Mouse (Mus musculus): ENCODE measurements around the gene Lama5.

Lama5 gene

DNA sequence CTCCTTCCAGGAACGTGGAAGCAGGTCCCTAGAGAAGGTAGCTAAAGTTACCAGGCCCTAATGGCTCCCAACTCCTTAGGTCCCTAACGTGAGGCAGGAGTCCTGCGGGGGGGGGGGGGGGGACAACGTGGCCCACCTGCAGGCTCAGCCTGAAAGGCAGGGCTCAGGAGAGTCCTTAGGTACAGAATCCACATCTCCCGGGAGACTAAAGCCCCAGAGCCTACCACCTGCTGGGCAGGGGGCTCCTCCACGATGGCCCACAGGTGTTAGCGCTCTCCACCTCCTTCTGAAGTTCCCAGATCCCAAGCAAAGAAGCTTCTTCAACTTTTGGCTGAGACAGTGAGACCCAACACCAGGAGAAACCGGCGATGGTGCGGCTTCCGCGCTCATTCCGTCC is 1.0 kb downstream of the Lama5 start:
- no peak for DNase-seq

DNA sequence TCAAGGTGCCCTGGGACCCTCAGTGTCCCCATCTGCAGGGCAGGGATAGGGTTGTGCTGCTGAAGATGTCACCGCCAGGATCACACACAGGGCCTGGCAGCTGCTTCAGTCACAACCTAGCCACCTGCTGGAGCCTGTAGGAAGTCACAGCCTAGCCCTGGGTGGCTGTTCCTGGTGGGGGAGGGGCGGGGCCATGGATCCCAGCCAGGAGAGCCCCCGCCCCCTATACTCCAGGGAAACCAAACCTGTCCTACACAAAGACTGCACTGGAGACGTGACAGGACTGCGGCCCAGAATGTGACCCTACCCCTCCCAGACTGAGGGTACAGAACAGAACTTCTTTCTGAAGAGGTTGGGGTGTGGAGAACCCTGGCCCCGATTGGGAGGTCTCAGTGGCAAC is 3.4 kb downstream of the Lama5 start:
- DNase-seq: peak; percentile 56 to 78

DNA sequence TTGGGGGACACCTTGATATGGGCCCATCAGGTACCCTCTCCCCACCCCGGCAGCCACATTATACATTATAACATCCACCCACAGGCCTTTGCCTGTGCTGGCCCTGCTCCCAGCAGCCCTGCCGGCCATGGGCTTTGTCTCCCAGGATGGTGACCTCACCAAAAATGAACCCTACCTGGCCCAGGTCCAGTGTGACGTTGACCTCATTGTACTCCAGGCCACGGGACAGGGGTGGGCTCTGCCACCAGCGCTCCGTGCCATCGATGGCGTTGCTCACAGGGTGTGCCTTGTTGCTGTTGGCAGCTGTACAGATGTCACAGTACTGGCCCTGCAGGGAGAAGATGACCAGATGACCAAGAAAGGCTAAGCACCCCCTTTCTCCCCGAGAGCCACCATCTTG is 4.6 kb downstream of the Lama5 start:
- peak; percentile 66 to 79 for DNase-seq

DNA sequence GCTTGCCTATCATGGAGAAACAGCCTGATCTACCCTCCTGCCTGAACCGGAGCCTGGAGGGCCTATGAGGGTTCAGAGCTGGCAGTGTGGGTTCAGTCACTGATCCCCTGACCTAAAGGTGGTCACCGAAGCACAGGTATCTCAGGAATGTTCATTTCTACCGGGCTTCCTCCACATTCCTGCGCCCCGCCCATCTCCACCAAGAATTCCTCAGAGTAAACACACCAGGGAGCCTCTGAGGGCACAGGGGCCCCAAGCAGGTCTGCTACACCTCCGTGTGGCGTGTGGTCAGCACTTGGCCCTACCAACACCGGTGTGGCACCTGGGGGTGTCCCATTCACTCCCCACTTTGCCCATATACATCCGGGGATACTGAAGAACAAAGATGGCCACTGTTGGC is 5.5 kb downstream of the Lama5 start:
- peak; percentile 60 to 76 for DNase-seq

DNA sequence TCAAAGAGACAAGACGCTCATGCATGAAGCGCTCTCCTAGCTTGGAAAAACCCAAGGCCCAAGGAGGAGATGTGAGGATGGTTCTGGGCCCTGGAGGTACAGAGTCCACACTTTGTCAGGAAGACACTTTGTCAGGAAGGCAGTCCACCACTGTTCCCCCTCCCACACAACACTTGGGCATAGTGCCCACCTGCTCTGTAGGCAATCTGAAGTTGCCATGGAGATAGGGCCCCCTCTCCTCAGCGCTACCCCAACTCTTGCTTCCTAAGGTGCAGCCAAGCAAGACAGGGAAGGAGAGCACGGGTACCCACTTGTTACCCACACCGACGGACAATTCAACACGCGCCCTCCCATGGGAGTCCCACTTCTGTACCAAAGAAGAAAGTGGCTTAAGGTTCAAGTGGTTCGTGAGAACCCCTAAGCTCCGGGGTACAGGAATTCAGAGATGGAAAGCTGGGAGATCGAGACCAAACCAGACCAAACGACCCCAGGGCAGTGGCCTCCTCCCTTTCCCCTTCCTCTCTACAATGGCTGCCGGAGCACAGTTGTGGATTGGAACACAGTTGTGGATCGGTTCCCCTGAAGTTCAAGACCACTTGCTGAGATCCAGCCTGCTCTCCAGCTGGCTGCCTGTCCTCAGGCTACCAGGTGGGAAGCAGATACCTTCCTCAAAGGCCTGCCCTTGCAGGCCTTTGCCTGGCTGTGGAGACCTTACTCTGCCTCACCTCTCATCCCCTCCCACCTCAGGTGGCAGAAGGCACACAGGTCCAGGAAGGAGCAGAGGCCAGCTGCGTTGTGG is 6.3 kb downstream of the Lama5 start:
- peak in 1 of 2 experiments; percentile 63 for DNase-seq

DNA sequence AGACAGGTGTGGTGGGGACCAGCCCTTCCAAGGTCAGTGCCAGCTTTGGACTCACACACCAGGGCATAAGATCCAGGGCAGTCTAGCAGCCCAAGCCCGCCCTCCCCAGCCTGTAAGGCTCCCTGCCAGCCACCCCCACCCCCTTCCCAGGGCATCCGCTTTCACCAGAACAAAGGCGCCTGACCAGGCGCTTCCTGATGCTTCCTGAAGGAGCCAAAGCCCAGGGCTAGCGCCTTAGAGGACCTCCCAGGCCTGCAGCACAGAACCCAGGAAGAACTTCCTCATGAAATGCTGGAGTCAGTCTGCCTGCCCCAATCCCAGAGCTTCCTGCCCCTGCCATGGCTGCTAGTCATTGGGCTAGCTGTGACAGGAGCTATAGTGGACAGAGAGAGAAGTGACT is 7.0 kb downstream of the Lama5 start:
- peak; percentile 77 to 90 for DNase-seq

DNA sequence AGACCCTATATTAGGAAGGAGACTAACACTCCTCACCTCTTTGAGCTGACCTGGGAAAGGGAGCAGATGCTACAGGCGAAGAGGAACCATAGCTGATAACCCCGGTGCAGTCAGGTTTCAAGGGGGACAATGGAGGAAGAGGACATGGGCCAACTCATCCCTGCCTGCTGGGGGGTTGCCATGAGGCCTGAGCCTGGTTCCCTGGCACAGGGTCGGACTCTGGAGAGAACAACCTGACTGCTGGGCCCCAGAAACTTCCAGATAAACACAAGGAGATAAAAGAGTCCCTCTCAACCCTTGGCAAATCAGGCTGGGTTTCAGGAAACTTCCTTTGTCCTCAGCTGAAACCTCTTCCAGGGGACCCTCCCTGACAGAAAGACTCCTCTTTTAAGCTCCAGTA is 7.4 kb downstream of the Lama5 start:
- DNase-seq: no peak

DNA sequence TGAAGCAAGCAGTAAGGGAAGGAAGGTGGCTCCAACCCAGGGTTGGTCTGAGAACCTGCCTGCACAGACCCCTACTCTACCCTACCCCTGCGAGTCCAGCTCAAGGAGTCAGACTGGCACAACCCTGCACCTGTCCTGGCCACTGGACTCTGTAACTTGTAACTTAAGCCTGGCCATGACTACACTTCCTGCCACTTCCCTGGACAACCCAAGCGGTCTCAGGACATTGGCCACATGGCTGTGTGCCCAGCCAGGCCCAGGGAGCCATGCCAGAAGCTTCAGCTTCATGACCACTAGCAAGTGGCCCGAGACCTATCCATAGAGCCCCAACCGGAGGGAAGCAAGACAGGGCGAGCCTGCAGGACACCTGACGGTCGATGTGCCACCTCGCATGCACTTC is 8.1 kb downstream of the Lama5 start:
- peak; percentile 97 to 98 for DNase-seq

DNA sequence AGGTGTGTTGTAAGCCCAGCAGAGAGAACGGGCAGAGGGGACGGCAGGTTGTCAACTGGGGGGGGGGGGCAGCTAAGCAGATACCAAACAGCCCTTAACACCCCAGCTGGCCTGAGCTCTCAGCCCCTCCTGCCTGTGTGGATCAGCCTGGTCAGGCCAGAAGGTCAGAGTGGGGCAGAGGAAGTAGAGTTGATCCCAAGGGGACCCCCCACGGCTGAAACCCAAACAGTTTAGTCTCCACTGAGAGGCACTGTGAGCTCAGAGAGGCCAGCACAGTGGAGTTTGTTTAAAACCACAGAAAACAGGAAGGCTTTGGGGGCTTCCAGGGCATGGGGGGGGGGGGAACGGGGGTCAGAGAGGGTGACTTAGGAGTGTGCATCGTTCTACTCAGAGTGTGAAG is 8.7 kb downstream of the Lama5 start:
- DNase-seq: no peak

DNA sequence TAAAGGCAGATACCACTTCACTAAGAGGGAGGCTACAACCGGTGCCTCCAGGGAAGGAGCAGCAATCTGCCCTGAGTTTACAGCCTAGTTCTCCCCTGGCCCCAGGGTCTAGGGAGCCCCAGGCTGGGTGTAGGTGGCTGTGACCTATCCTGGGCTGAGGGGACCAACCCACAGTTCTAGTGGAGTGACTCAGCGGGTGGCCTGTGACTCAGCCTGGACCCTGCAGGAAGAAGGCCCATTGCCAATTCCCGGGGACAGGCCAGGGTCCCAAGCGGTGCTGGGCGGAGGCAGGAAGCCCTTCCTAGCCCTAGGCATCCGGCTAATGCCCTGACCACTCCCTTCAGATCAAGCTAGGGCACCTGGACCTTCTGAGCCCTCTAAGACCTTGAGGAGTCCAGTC is 9.7 kb downstream of the Lama5 start:
- DNase-seq: peak; percentile 73 to 88

DNA sequence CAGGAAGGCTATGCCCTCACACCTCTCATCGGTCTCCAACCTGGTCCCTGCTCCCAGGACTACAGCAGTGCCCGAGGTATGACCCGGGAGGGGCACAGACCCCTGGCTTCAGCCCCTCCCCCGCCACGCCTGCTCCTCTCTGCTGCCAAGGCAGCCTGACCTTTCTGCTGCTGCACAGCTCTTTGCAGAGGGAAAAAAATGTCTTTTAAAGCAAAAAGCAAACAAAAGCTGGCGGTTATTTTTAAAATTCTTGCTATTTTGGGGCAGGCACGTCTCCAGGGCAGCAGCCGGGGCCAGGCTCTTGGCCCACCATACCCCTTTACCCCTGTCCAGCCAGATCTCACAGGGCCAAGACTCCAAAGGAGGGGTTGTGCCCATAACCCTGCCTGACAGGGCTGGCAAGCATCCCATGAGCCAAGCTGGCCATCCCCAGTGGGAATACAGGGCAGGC is 10.6 kb downstream of the Lama5 start:
- DNase-seq: peak; percentile 68 to 84

DNA sequence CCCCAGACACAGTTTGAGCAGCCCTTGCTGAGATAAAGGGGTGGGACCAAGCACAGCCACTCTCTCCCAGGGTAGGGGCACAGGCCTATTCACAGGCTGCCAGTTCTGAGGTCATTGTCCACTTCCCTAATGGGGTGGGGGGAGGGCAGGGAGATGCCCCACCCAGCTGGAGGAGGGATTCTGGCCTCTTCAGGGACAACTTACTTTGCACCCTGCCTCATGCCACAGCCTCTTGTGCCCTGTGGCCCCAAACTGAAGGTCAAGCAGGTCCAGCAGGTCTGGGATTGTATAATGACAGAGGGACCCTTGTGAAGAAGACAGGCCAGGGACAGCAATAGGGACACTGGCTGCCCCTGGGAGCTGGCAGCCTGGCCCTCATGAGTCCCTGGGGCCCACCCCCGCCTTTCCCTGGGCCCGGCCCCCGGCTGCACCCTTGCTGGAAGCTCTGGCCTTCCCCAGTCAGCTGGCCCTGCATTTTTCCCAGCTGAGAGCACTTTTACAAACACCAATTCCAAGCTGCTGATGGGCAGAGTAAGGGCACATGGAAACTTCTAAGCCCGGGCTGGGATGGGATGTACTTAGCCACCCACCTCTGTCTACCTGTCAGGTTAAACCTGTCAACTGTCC is 11.2 kb downstream of the Lama5 start:
- DNase-seq: peak; percentile 62 to 89

DNA sequence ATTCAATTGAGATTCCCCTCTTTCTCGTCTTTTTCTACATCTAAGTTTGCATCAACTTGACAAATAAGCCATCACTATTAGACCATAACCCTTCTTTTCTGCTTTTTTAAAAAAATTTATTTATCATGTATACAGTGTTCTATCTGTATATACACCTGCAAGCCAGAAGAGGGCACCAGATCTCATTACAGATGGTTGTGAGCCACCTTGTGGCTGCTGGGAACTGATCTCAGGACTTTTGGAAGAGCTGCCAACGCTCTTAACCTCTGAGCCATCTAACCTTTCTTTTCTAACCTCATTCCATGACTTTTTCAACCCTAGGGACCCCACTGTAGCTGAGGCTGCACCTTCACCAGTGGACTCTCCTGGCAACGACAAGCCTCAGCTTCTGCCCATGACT is 13.4 kb downstream of the Lama5 start:
- no peak for DNase-seq

DNA sequence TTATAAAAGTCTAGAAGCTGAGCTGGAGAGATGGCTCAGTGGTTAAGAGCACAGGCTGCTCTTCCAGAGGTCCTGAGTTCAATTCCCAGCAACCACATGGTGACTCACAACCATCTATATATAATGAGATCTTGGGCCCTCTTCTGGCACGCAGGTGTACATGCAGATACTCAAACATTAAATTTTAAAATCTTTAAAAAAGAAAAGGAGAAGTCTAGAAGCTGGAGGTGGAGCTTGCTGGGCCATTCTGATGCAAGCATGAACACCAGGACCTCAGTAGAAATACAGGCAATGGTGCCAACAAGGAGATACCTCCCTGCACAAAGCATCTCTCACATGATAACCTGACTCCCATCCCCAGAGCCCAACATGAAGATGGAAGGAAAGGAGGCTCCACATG is 16.7 kb downstream of the Lama5 start:
- no peak for DNase-seq

DNA sequence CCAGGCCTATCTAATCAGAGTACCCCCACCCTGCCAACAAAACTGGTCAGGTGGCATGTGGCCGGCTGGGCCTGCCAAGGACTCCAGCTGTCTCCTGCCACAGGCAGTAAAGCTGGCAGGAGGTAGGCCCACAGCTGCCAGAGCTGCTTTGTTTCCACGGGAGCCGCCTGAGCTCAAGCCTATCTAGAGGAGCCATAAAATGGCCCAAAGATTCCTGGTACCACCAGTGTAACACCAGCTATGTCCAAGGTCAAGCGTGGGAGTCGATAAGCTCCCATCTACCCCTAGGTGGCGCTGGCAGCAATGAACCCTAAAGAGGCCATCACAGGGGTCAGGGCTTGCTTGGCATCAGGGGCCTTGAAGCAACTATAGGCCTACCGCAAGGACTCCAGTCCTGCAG is 17.8 kb downstream of the Lama5 start:
- DNase-seq: peak; percentile 82

DNA sequence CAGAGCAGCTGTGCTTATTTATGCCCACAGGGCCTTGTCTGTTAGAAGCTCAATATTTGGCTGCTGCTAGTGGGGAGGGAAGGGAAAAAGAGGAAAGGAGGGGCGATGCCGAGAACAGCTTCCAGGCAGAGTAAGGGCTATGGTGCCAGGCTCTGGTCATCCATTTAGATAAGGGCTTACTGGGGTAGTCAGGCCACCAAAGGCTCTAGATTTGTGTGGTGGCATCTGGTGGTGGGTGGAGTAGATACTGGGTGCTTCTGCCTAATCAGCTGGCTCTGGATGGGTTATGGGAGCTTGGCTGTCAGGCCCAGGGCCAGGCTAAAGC is 19.7 kb downstream of the Lama5 start:
- no peak for DNase-seq

DNA sequence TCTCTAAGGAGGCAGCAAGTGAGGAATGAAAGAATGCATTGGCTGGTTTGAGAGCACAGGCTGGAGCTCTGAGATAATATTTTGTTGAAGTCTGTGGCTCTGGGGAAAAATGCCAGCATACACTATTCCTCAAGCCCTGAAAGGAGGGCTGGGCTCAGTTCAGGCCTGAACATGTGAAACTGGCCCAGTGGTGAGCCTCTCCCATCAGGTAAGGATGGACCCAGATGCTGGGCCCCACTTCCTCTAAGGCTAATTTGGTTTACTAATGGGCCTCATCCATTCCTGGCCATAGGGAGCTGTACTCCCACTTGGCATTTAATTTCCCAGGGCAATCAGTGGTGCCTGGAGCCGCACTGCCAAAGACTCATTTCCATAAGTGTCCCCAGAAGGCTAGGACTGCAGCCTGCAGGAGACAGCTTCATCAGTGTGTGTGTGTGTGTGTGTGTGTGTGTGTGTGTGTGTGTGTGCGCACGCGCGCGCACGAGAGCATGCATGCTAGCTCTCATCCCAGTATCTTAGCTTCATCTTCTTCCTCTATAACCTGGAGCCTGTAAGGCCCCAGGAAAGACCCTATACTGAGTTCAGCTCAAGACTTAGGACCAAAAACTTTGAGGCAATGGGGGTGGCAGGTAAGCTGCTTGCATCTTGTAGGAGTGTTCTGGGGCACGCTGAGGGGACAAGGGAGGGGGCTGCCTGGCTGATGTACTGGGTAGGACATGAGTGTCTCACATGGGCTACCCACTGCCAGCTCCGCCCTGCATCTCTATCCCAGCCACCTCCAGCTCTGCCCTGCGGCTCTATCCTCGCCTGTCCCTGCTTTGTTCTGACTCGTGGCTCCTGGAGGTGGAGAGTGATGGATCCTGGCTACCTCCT is 20.3 kb downstream of the Lama5 start:
- no peak for DNase-seq

DNA sequence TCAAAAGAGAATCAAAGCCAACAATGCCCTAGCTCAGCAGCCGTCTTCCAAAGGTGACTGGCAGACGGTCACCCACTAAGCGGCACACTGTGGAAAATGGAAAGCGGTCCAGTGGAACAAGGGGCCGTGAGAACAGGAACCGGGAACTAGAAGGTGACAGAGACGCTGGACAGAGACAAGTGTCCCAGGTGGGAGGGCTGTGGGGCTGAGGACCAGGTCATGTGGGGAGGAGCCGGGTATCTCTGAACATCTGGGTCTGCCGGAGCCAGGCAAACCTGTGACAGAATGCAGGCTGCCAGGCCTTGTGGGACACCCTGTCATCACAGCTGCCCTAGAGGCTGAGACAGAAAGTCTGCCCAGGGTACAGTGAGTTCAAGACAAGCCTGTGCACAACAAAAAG is 21.2 kb downstream of the Lama5 start:
- no peak for DNase-seq

DNA sequence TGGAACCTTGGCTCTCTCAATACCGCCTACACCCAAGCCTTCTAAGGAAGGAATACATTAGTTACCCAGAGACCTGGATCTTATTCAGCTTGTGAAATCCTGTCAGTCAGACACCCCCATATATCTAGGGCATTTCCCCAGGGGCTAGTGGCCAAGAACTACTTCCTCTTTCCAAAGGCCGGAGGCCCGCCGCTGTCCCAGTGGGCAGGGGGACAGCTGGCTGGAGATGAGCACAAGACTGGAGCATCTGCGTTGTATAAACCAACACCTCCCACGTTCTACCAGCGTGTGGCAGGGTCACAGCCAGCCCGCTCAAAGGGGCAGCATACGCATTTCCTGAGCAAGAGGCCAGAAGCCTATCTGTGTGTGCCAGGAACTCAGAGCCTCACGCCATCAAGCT is 22.9 kb downstream of the Lama5 start:
- no peak for DNase-seq

DNA sequence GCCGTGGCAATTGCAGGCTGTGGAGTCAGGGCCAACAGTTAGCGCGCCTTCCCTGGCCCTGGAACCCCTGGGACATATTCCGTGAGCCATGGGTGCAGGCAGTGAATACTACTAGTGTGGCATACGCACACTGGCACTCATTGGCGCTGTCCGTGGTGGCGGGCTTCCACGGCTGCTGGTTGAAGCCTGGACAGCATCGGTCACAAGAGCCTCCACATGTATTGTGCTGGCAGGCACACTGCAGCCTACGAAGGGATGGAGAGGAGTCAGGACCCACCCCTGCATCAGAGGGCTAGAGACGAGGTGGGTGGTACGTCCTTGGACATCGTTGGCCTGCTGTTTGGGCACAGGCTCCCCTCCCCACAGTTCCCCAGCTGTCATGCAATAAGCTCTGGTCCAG is 23.4 kb downstream of the Lama5 start:
- DNase-seq: no peak

DNA sequence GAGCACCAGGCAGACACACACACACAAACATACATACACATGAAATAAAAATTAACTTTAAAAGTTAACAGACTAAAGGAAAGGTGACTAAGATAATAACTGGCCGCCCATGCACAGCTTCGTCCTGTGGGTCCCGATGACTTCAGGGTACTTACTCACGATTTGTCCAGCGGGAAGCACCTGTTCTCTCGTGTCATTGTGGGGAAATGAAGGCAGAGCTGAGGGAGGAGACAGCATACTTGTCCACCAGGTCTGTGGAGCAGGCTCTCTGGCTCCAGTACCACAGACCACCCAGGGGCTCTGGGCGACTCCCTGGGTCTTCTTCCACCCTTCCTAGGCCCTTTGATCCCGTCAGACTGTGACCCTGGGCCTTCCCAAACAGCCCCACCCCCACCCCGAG is 24.4 kb downstream of the Lama5 start:
- DNase-seq: no peak

DNA sequence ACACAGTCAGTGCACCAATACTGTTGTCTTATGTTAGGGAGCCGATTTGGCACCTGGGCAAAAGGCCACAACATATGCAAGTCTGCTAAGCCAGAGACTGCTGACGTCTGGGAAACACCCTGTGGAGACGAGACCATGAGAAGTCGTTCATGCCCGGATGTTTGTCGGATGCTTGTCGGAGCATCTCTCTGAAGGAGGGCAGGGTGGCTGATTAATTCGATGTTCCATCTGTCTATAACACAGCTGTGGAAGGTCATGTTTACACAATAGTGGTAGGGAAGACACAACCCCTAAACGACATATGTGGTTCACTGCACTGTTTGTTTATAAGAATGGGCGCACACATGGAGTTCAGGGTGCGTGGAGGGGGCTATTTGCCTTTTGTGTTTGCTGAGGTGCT is 25.0 kb downstream of the Lama5 start:
- no peak for DNase-seq

DNA sequence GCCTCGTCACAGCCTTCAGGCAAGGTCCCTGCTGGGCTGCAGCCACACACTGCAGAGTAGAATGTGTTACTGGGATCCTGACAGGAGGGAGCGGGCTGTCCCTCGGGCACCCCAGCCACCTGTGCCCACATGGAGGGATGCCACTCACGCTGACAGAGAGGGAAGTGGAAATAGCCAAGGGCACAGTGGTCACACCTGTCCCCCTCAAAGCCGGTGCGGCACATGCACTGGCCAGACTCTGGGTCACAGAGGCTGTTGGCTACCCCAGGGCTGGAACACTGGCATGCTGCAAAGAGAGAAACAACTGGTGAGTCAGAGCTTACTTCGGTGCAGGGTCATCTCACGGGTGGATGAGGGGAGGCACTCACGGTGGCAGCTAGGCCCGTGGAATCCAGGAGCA is 26.9 kb downstream of the Lama5 start:
- DNase-seq: no peak
